Comparison of ENCODE assay signal across 28 mouse cellular contexts in the genomic region with DNA sequence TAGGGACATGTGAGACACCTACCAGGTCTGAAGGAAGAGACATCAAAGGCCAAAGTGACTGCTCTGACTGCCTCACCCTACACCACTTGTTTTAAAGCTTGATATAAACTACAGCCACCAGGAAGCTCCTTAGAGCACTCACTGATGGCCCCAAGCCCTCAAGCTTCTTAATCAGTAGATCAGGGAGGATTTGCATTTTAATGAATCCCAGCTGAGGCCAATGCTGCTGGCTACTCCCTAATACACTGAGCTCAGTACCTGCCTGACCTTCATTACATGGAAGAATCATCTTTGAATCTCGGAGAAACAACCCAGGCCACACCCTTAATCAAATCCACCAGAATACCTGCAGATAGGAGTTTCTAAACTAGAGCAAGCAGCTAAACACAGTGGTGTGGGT.
A peak's percentile ranks its signal among the peaks of the same experiment; 100 is the strongest.
DNase-seq lines count a peak whose midpoint lies in the region; ATAC-seq and TF ChIP-seq lines count a peak whose summit lies in the region.
"Had no signal": no experiment of that assay in that cellular context is flagged by ENCODE, and none has a peak within 500 bp of the region (broad histone marks: within the 10 kb centered on the region; RNA-seq: fewer than 3 reads in every experiment).

No protein-coding gene starts in this region.

- no peak overlapping the region for H3K9ac ChIP-seq in midbrain, embryonic 11.5 days (ENCODE audit: low read length)
- H3K9ac ChIP-seq in midbrain, postnatal 0 days (replicated peaks; ENCODE audit: low read length, poor library complexity, severe bottlenecking) = no peak overlapping the region
- H3K9ac ChIP-seq in midbrain, embryonic 14.5 days (replicated peaks; ENCODE audit: low read length) = no peak overlapping the region
- H3K9ac ChIP-seq: embryonic facial prominence, embryonic 12.5 days; embryonic facial prominence, embryonic 15.5 days; forebrain, postnatal 0 days; heart, embryonic 12.5 days; heart, embryonic 15.5 days; hindbrain, embryonic 14.5 days had no signal

- no peak overlapping the region for H3K27ac ChIP-seq in midbrain, embryonic 11.5 days (ENCODE audit: low read depth, low read length)
- no peak overlapping the region for H3K27ac ChIP-seq in midbrain, postnatal 0 days (ENCODE audit: low read depth, low read length)
- H3K27ac ChIP-seq in midbrain, embryonic 14.5 days (replicated peaks; ENCODE audit: low read depth, low read length) = no peak overlapping the region
- H3K27ac ChIP-seq in midbrain, embryonic 10.5 days (replicated peaks) = no peak overlapping the region
- H3K27ac ChIP-seq: embryonic facial prominence, embryonic 12.5 days; embryonic facial prominence, embryonic 15.5 days; gastrocnemius, adult 2 months; heart, embryonic 15.5 days; hindbrain, embryonic 10.5 days; hindbrain, embryonic 14.5 days had no signal

- H3K27me3 ChIP-seq in midbrain, embryonic 11.5 days (ENCODE audit: control insufficient read depth, insufficient read depth, low read length) = no peaks in the 10 kb centered on the region
- H3K27me3 ChIP-seq in midbrain, postnatal 0 days (ENCODE audit: insufficient read depth, low read length) = no peaks in the 10 kb centered on the region
- H3K27me3 ChIP-seq in midbrain, embryonic 14.5 days (ENCODE audit: control insufficient read depth, insufficient read depth, low read length) = no peaks in the 10 kb centered on the region
- H3K27me3 ChIP-seq in midbrain, embryonic 10.5 days (ENCODE audit: low read depth, poor library complexity, severe bottlenecking) = no peaks in the 10 kb centered on the region
- H3K27me3 ChIP-seq: embryonic facial prominence, embryonic 12.5 days; embryonic facial prominence, embryonic 15.5 days; heart, embryonic 12.5 days; heart, embryonic 15.5 days had no signal

- H3K36me3 ChIP-seq in midbrain, embryonic 11.5 days (ENCODE audit: control insufficient read depth, insufficient read depth, low read length) = no peaks in the 10 kb centered on the region
- H3K36me3 ChIP-seq in midbrain, postnatal 0 days (ENCODE audit: insufficient read depth, low read length) = no peaks in the 10 kb centered on the region
- H3K36me3 ChIP-seq in midbrain, embryonic 14.5 days (ENCODE audit: control insufficient read depth, insufficient read depth, low read length) = no peaks in the 10 kb centered on the region
- H3K36me3 ChIP-seq in midbrain, embryonic 10.5 days = no peaks in the 10 kb centered on the region
- H3K36me3 ChIP-seq: embryonic facial prominence, embryonic 12.5 days; embryonic facial prominence, embryonic 15.5 days; heart, embryonic 12.5 days; heart, embryonic 15.5 days; hindbrain, embryonic 10.5 days had no signal

- TF ChIP-seq CTCF in midbrain, postnatal 0 days (IDR thresholded peaks at IDR 0.05) = no peak

- 45% methylated on average over 1 of the region's 1 CpGs for WGBS in midbrain, embryonic 11.5 days
- WGBS in midbrain, postnatal 0 days = 18% methylated on average over 1 of the region's 1 CpGs
- 18% methylated on average over 1 of the region's 1 CpGs for WGBS in midbrain, embryonic 14.5 days
- WGBS in midbrain, embryonic 10.5 days = 46% methylated on average over 1 of the region's 1 CpGs

- H3K9me3 ChIP-seq in midbrain, embryonic 11.5 days (ENCODE audit: control insufficient read depth, low read length) = no peaks in the 10 kb centered on the region
- no peaks in the 10 kb centered on the region for H3K9me3 ChIP-seq in midbrain, postnatal 0 days (ENCODE audit: low read length)
- no peaks in the 10 kb centered on the region for H3K9me3 ChIP-seq in midbrain, embryonic 14.5 days (ENCODE audit: control insufficient read depth, low read length)
- H3K9me3 ChIP-seq in midbrain, embryonic 10.5 days (replicated peaks) = no peaks in the 10 kb centered on the region
- H3K9me3 ChIP-seq: embryonic facial prominence, embryonic 12.5 days; embryonic facial prominence, embryonic 15.5 days; heart, embryonic 12.5 days; heart, embryonic 15.5 days; hindbrain, embryonic 10.5 days had no signal

- H3K4me2 ChIP-seq in midbrain, embryonic 11.5 days = no peak overlapping the region
- no peak overlapping the region for H3K4me2 ChIP-seq in midbrain, postnatal 0 days (ENCODE audit: low read depth, low read length, poor library complexity, severe bottlenecking)
- no peak overlapping the region for H3K4me2 ChIP-seq in midbrain, embryonic 14.5 days (ENCODE audit: low read length)
- H3K4me2 ChIP-seq: embryonic facial prominence, embryonic 12.5 days; embryonic facial prominence, embryonic 15.5 days; heart, embryonic 12.5 days; heart, embryonic 15.5 days; hindbrain, embryonic 14.5 days had no signal

- ATAC-seq in midbrain, embryonic 11.5 days (ENCODE audit: low FRiP score) = peak; percentile 75
- no peak for ATAC-seq in midbrain, postnatal 0 days (ENCODE audit: low FRiP score)
- no peak for ATAC-seq in midbrain, embryonic 14.5 days (ENCODE audit: low FRiP score, low TSS enrichment)
- ATAC-seq: CD4-positive, CD25-positive, alpha-beta regulatory T cell, adult 4 months; forebrain, embryonic 14.5 days; forebrain, postnatal 0 days had no signal

- no peak overlapping the region for H3K4me3 ChIP-seq in midbrain, embryonic 11.5 days (ENCODE audit: low read depth, low read length)
- H3K4me3 ChIP-seq in midbrain, postnatal 0 days (ENCODE audit: low read depth, low read length) = no peak overlapping the region
- H3K4me3 ChIP-seq in midbrain, embryonic 14.5 days (replicated peaks; ENCODE audit: low read depth, low read length) = no peak overlapping the region
- no peak overlapping the region for H3K4me3 ChIP-seq in midbrain, embryonic 10.5 days
- H3K4me3 ChIP-seq: embryonic facial prominence, embryonic 12.5 days; embryonic facial prominence, embryonic 15.5 days; gastrocnemius, adult 2 months; heart, embryonic 12.5 days; heart, embryonic 15.5 days; hindbrain, embryonic 10.5 days had no signal

- DNase-seq in midbrain, embryonic 11.5 days (ENCODE audit: low spot score, missing footprints) = peak; percentile 83
- no peak for DNase-seq in midbrain, postnatal 0 days (ENCODE audit: low spot score)
- DNase-seq in midbrain, embryonic 14.5 days = peak; percentile 16
- no peak for DNase-seq in midbrain, embryonic 10.5 days (ENCODE audit: low spot score)
- DNase-seq in ZHBTc4 (ENCODE audit: low read depth, low spot score) = peak; percentile 37
- peak; percentile 27 for DNase-seq in retina, postnatal 7 days (ENCODE audit: low read depth, low spot score)
- no peak for DNase-seq in embryo, embryonic 9.5 days (ENCODE audit: extremely low spot score)
- no peak for DNase-seq in layer of hippocampus, postnatal 14 days (ENCODE audit: low spot score in 2 of 2)
- DNase-seq: adrenal gland, adult 2 months; adrenal gland, postnatal 14 days; cerebellum, adult 11 months; cerebellum, adult 2 months; cerebellum, adult 9-11 months; cerebellum, postnatal 25 days; forebrain, postnatal 0 days; gastrocnemius, adult 2 months; gastrocnemius, postnatal 25 days; heart, adult 18-20 months; heart, postnatal 10 days; heart, postnatal 36 days had no signal

- H3K4me1 ChIP-seq in midbrain, embryonic 11.5 days (ENCODE audit: control insufficient read depth, insufficient read depth, low read length) = peaks cover 6% of the 10 kb centered on the region
- no peaks in the 10 kb centered on the region for H3K4me1 ChIP-seq in midbrain, postnatal 0 days (ENCODE audit: insufficient read depth, low read length)
- H3K4me1 ChIP-seq in midbrain, embryonic 14.5 days (ENCODE audit: control insufficient read depth, insufficient read depth, low read length) = no peaks in the 10 kb centered on the region
- peaks cover 22% of the 10 kb centered on the region for H3K4me1 ChIP-seq in midbrain, embryonic 10.5 days
- H3K4me1 ChIP-seq: embryonic facial prominence, embryonic 12.5 days; embryonic facial prominence, embryonic 15.5 days; heart, embryonic 12.5 days; heart, embryonic 15.5 days had no signal

Comparison
In these comparisons a context has a peak if more than half of its experiments do, and no peak if none do; other contexts are left out.
1. DNase-seq: peak in midbrain, embryonic 11.5 days (single experiment), midbrain, embryonic 14.5 days (single experiment), ZHBTc4 (single experiment) and retina, postnatal 7 days (single experiment); none in midbrain, postnatal 0 days (single experiment), midbrain, embryonic 10.5 days (single experiment), embryo, embryonic 9.5 days (single experiment) and layer of hippocampus, postnatal 14 days (0 of 2).